Mouse (Mus musculus): ENCODE measurements around the gene Arsg.

GRCm38 (mm10) chr11:109458165-109458564 is 15.0 kb upstream of the Arsg start:
- TF ChIP-seq HCFC1 (IDR thresholded peaks at IDR 0.05; ENCODE audit: borderline replicate concordance, insufficient read depth, low read length) (no peak), MAFK (IDR thresholded peaks at IDR 0.05; ENCODE audit: insufficient read depth, low read depth, low read length) (no peak), ZC3H11A (IDR thresholded peaks at IDR 0.05; ENCODE audit: borderline replicate concordance, low read depth, low read length) (no peak)

All from ES-E14 (cell line).